Mouse (Mus musculus) kidney, adult 18-20 months (tissue): ENCODE measurements at regions not wholly inside any gene's neighbourhood (a gene's known extent, or its start where the extent isn't known, plus 50 kb on each side); places are given as distances from the start of the nearest gene placed in this dataset.

Source experiments
- DNase-seq: peaks from one replicate; pipeline ENCODE4 v3.0.0; 2021

GRCm38 (mm10) chr3:70384235-70384634 is 376.8 kb downstream of the Otol1 start:
- no peak for DNase-seq

DNA sequence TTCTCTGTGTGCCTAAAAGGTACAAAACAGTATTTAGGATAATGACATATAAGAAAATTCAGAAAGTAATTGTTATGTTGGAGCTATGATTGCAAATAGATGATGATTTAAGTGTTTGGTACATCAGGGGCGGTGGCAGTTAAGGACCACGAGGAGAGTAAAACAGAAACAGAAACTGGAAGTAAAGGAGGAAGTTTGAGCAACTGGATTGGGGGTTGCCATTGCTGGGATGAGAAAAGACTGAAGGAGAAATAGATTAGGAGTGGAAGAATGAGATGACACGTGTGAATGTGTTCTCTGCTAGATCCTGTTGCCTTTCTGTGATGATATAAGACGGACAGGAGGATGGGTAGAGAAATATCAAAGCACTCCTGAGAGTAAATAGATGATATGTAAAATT is 378.5 kb downstream of the Otol1 start:
- no peak for DNase-seq

DNA sequence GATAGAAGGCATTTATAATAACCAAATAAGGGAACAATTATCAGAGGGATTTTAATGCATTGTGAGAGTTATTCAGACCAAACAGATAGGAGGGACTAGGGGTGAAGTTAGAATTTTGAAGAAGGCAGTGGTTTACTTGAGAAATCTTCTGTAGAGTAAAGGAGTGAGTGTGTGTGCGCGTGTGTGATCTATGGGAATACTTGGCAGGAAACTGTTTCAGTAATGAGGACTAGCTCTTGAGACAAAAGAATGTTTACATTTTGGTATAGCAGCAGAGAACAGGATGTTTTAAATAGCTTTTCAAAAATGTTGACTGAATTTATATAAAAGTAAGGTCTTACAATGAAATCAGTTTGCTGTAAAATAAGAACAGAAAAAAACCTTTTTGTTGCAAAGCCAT is 393.8 kb downstream of the Otol1 start:
- DNase-seq, result no peak

- DNase-seq, result peak; percentile 2
Measured at GRCm38 (mm10) chr3:70406571-70406970, 399.2 kb downstream of the Otol1 start.

DNA sequence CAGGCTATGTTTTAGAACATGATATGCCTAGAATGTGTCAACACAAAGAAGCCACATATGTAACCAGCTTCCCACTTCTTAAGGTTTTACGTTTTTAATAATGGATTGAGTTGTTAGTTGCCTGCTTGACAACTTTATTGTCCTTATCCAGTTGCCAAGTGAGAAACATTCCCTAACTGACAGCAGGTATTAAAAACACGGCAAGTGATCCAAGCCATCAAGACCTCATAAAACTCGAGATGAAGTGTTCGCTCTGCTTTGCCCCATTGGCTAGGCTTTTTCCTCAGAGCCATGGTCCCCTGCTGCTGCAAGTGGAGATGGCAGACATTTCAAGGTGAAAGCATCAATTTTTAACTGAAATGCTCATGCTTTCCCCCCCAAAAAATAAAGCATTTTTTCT is 410.9 kb downstream of the Otol1 start:
- DNase-seq, result no peak

DNA sequence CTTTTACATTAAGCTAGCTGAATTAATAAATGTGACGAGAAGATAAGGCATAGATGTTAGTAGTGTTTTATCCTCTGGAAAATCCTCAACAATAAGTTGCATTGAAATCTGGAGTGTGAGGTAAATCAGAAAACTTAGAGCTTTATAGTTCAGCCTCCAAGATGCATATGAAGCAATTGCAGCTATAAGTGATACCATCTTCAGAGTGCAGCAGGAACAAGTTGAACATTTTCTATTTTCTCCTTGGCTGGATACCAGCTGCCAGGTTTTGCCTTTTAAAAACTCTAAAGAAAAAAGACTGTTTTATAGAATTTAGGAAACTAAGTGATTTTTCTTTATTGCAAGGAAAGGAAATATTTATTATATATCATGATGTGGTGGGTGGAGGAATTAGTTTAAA is 414.6 kb downstream of the Otol1 start:
- no peak for DNase-seq

DNA sequence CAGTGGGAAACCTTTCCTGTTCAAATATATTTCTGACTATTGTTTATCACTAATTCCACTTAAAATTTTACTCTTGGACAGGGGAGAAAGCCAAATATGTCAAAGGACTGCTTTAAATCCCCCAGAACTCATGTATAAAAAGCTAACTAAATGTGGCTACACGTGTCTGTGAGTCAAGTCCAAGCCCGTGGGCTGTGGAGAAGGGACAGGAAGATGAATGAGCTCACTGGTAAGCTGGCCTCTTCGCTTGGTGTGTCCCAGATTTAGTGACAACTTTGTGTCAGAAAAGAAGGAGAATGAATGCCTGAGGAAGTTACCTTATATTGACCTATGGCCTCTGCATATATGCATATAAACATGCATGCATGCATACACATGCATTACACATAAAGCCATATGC is 415.3 kb downstream of the Otol1 start:
- no peak for DNase-seq

DNA sequence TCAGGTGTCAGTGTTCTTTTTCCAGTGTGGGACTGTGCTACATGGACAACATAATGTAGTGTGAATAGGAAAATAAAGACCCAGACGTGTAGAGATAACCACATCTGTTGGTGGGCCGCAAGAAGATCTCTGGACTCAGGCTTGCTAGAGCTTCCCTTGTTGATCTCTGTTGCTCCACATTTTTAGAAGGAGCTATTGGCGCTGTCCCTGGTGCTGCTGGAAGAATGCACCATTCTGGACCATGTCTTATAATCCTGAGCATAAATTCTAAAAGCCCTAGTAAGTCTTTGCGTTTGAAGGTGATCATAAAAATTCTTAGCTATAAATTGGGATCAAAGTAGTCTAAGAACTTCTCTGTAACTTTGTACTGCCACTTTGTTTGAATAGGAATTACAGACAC is 429.3 kb downstream of the Otol1 start:
- no peak for DNase-seq

- no peak for DNase-seq
Measured at GRCm38 (mm10) chr3:70457181-70457847, 449.9 kb downstream of the Otol1 start.

GRCm38 (mm10) chr3:70460811-70461210 is 453.4 kb downstream of the Otol1 start:
- DNase-seq, result no peak

GRCm38 (mm10) chr3:70463221-70463620 is 455.8 kb downstream of the Otol1 start:
- no peak for DNase-seq

- no peak for DNase-seq
Measured at GRCm38 (mm10) chr3:70482521-70482920, 475.1 kb downstream of the Otol1 start.

- no peak for DNase-seq
Measured at GRCm38 (mm10) chr3:70483066-70483743, 475.8 kb downstream of the Otol1 start.

GRCm38 (mm10) chr3:70496431-70496830 is 489.0 kb downstream of the Otol1 start:
- no peak for DNase-seq

- no peak for DNase-seq
Measured at GRCm38 (mm10) chr3:70500245-70500858, 492.9 kb downstream of the Otol1 start.

GRCm38 (mm10) chr3:70500991-70501961 is 493.9 kb downstream of the Otol1 start:
- DNase-seq, result no peak

DNA sequence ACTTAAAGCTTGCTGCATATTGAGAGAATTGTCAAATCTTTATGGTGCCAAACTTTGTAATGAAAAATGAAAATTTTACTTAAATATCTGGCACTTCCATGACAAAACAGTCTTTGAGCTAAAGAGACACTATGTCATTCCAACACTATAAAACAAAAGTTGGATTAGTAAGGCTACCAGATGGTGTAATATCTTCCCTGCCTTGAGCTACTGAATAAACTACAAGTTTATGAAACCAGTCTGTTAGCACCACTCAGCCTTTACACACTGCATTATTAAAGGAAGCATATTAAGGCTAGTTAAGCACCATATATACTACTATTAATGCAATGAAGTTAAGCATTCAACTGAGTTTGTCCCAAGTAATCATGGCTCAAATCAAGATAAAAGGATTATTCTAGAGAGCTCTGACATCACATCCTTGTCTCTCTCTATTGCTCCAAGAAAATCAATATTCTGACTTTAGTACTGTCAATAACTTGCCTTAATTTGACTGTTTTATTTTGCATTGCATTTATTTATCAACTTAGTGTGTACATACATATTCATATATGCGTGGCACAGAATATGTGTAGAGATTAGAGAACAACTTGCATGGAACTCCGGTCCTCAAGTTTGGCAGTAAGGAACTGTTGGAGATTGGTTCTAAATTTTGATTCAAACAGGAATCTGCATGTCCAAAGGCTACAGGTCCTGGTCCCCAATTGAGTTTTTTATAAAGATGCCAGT is 526.3 kb downstream of the Otol1 start:
- DNase-seq, result no peak

- no peak for DNase-seq
Measured at GRCm38 (mm10) chr3:70535084-70535483, 527.7 kb downstream of the Otol1 start.

DNA sequence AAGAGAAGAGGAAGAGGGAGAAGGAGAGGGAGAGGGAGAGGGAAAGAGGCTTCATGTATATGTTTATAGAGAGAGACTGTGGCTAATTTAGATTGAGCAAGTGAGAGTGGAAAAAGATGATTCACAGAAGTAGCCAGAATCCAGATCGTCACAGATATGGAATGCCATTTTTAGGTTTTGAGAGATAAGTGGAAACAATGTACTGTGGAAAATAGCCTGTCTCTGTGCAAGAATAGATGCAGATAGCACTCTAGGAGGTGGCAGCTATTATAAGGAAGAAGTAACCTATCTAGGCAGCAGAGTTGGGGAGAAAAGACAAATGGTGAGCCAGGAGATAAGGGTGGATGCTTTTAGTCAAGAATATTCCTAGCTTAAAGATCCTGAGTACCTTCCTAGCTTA is 536.5 kb downstream of the Otol1 start:
- DNase-seq, result no peak

DNA sequence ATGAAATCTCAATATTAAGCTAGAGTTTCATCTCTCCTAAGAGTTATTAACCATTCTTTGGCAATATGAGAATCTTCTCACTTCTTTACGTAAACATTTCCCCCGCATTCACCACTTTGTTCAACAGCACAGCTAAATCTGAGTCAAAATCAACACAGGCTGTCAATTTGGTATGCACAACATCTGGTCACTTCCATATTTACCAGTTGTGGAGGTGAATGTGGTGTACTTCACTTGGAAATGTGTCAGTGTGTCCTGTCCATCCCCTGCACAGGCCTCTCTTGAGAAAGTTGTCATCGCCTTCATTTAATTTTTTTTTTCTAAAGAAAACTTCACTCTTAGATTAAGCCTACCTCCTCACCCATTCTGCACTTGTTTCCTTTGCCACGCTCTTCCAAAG is 550.4 kb downstream of the Otol1 start:
- DNase-seq, result no peak

GRCm38 (mm10) chr3:70566140-70566857 is 558.9 kb downstream of the Otol1 start:
- no peak for DNase-seq

DNA sequence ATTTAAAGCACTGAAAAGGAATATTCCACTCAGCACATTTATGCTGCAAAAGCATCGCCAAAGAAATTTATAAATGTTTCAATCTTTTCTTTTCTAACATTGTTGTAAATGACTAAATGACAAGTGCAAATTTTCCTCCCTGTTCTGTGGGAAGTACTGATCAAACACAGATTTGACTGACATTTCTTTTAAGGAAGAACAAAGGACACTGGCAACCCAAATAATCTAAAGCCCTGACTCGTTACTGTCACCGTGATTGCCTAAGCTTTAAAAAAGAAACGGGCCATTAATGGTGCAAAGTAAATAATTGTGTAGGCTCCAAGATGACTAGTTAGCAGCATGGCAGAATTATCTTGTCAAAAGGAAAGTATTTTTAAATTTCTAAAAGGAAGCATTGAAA is 587.4 kb downstream of the Otol1 start:
- no peak for DNase-seq
